Mouse (Mus musculus) kidney, adult 8-10 months (tissue): ENCODE measurements around the gene Klra5.
"Not testable (repeated sequence)": the region's sequence is repeated elsewhere in the genome, so short reads cannot be mapped to it uniquely, and the experiment has no call there.

Experiments
- DNase-seq, 2 experiments: peaks; one replicate each; pipeline ENCODE4 v3.0.0; 2022

Gene Klra5

DNA sequence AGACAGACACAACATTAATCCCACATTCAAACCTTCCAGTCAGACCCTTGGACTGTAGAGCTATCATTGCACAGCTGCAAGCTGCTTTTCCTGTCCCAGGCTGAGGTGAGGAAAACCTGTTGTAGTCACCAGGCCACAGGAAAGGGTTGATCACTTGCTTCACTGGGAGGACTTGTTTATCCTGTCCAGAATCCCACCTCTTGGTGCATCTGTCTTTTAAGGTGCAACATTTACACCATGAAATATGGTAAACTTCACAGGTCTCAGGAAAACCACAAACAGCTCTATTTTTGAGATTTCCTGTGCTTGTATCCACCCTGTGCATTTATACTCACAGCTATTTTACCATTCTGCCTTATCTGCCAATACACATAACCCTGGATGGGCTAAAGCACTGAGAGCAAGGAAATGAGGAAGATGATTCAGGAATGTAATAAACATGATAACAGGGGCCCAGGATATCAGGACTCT is at the start of gene Klra5:
Gene Klra5, minus strand, starts transcription at position 175 of the 471 bp plus-strand sequence.
- not testable (repeated sequence) for DNase-seq

DNA sequence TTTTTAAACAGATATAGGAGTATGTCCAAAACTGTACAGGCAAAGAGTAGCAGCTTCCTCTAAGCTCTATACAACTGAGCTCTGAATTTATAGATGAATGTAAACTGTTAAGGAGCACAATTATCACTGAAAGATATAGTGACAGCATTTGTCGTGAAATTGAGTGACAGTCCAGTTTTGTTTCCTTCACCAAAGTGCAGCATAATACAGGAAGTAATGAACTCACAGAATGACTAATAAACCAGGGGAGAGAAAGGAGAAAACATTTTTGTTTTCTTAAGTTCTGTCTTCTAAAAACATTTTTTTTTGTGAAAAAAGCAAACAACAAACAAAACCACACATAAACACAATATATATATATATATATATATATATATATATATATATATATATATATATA is 454 bp downstream of the Klra5 start:
- DNase-seq: no peak

DNA sequence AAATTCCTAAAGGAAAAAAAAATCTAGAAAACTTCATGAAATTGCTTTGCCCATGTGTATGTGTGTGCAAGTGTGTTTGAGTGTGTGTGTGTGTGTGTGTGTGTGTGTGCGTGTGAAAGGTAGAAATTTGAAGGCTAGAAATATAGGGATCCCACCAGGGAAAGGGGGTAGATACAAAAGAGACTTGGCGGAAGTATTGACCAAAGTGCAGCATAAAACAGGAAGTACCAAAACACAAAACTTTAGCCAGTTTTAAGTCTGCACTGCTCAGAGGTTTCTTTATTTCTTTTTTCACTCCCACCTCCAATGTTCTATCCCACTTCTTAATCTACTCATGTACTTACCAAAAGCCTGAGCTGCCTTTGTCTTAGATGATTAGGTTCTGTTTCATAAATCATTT is 34.9 kb downstream of the Klra5 start:
- no peak for DNase-seq

DNA sequence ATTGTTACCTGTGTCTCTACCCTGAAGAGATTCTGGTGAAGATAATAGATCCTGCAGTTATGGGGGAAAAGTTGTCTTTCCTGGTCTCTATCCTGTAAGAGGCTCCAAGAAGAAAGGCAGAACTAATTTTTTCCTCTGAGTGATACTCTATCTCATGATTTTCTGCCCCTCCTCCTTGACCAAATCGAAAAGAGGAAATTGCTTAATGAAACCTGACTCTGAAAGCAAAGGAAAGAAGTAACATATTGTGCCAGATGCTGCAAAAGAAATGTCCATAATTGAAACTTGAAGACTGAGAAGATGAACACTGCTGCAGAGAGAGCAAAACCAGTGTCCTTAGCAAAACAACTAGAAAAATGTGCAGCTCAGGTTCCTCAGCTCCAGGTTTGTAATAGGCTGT is 40.9 kb downstream of the Klra5 start, which contains the start of gene Klra17:
Gene Klra17, minus strand, starts transcription at position 124 of the 400 bp plus-strand sequence.
- DNase-seq: no peak

DNA sequence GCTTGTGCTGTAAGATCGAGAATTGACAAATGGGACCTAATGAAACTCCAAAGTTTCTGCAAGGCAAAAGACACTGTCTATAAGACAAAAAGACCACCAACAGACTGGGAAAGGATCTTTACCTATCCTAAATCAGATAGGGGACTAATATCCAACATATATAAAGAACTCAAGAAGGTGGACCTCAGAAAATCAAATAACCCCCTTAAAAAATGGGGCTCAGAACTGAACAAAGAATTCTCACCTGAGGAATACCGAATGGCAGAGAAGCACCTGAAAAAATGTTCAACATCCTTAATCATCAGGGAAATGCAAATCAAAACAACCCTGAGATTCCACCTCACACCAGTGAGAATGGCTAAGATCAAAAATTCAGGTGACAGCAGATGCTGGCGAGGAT is 55.1 kb downstream of the Klra5 start, which contains the start of gene Gm17631:
Gene Gm17631, plus strand, starts transcription at position 301 of the 400 bp plus-strand sequence.
- DNase-seq: not testable (repeated sequence)
